In genomic region chr13:29014827-29015604, GRCm38 (mm10) we compare ENCODE assay signal across 10 mouse cellular contexts.
DNase-seq lines count a peak whose midpoint lies in the region; ATAC-seq and TF ChIP-seq lines count a peak whose summit lies in the region.
"Had no signal": no experiment of that assay in that cellular context is flagged by ENCODE, and none has a peak within 500 bp of the region (broad histone marks: within the 10 kb centered on the region; RNA-seq: fewer than 3 reads in every experiment).

No protein-coding gene starts in this region.

- DNase-seq in frontal cortex, postnatal 36 days (ENCODE audit: low spot score in 2 of 2) = peak; percentile 19 to 33
- no peak for DNase-seq in frontal cortex, postnatal 10 days (ENCODE audit: low spot score in 2 of 2)
- DNase-seq in cerebellum, adult 9-10 months = peak; percentile 43
- DNase-seq in forebrain, postnatal 0 days = peak; percentile 78
- peak; percentile 82 for DNase-seq in midbrain, embryonic 14.5 days
- no peak for DNase-seq in adrenal gland, postnatal 36 days
- DNase-seq in adrenal gland, adult (ENCODE audit: inconsistent age in 2 of 2, low spot score in 1 of 2) = no peak
- DNase-seq: heart, postnatal 4 days had no signal

- 6% methylated on average over 13 of the region's 13 CpGs for WGBS in forebrain, postnatal 0 days
- 2% methylated on average over 13 of the region's 13 CpGs for WGBS in midbrain, embryonic 14.5 days

- no peaks in the 10 kb centered on the region for H3K36me3 ChIP-seq in forebrain, postnatal 0 days (ENCODE audit: insufficient read depth)
- no peaks in the 10 kb centered on the region for H3K36me3 ChIP-seq in midbrain, embryonic 14.5 days (ENCODE audit: control insufficient read depth, insufficient read depth, low read length)
- H3K36me3 ChIP-seq: limb, embryonic 15.5 days had no signal

- peak; percentile 78 for ATAC-seq in forebrain, postnatal 0 days
- peak; percentile 81 for ATAC-seq in midbrain, embryonic 14.5 days (ENCODE audit: low FRiP score, low TSS enrichment)
- no peak for ATAC-seq in CD4-positive, CD25-positive, alpha-beta regulatory T cell, adult 4 months

- H3K27ac ChIP-seq in forebrain, postnatal 0 days (ENCODE audit: low read depth, low read length) = peak overlapping the region; percentile 92
- peak overlapping the region; percentile 86 for H3K27ac ChIP-seq in midbrain, embryonic 14.5 days (replicated peaks; ENCODE audit: low read depth, low read length)
- H3K27ac ChIP-seq: limb, embryonic 15.5 days had no signal

- H3K4me1 ChIP-seq in forebrain, postnatal 0 days (ENCODE audit: insufficient read depth) = peaks cover 4% of the 10 kb centered on the region; the same call in 1 of the 2 replicates
- H3K4me1 ChIP-seq in midbrain, embryonic 14.5 days (ENCODE audit: control insufficient read depth, insufficient read depth, low read length) = peaks cover 34% of the 10 kb centered on the region
- H3K4me1 ChIP-seq: limb, embryonic 15.5 days had no signal

- H3K9me3 ChIP-seq in forebrain, postnatal 0 days (ENCODE audit: low read length) = no peaks in the 10 kb centered on the region
- H3K9me3 ChIP-seq in midbrain, embryonic 14.5 days (ENCODE audit: control insufficient read depth, low read length) = no peaks in the 10 kb centered on the region
- H3K9me3 ChIP-seq: limb, embryonic 15.5 days had no signal

- peak overlapping the region; percentile 43 for H3K9ac ChIP-seq in forebrain, postnatal 0 days
- peak overlapping the region; percentile 30 for H3K9ac ChIP-seq in midbrain, embryonic 14.5 days (replicated peaks; ENCODE audit: low read length)
- H3K9ac ChIP-seq: limb, embryonic 15.5 days had no signal

- H3K4me2 ChIP-seq in forebrain, postnatal 0 days (ENCODE audit: low read depth) = peak overlapping the region; percentile 57
- H3K4me2 ChIP-seq in midbrain, embryonic 14.5 days (ENCODE audit: low read length) = peak overlapping the region; percentile 60
- H3K4me2 ChIP-seq: limb, embryonic 15.5 days had no signal

- H3K4me3 ChIP-seq in forebrain, postnatal 0 days (ENCODE audit: low read depth, low read length) = peak overlapping the region; percentile 34
- peak overlapping the region; percentile 34 for H3K4me3 ChIP-seq in midbrain, embryonic 14.5 days (replicated peaks; ENCODE audit: low read depth, low read length)
- H3K4me3 ChIP-seq: limb, embryonic 15.5 days had no signal

- no peak for TF ChIP-seq CTCF in forebrain, postnatal 0 days (IDR thresholded peaks at IDR 0.05; ENCODE audit: low read depth)

- no peaks in the 10 kb centered on the region for H3K27me3 ChIP-seq in forebrain, postnatal 0 days (ENCODE audit: insufficient read depth, low read length)
- H3K27me3 ChIP-seq in midbrain, embryonic 14.5 days (ENCODE audit: control insufficient read depth, insufficient read depth, low read length) = no peaks in the 10 kb centered on the region
- H3K27me3 ChIP-seq: limb, embryonic 15.5 days had no signal

Comparison
In these comparisons a context has a peak if more than half of its experiments do, and no peak if none do; other contexts are left out.
1. DNase-seq: peak in frontal cortex, postnatal 36 days (2 of 2), cerebellum, adult 9-10 months (single experiment), forebrain, postnatal 0 days (single experiment) and midbrain, embryonic 14.5 days (single experiment); none in frontal cortex, postnatal 10 days (0 of 2), adrenal gland, postnatal 36 days (0 of 2) and adrenal gland, adult (0 of 2).